Mouse (Mus musculus) cerebellum, postnatal 14 days (tissue): ENCODE measurements around the gene Atp13a5.

Experiments
- DNase-seq, 2 experiments: peaks; one replicate each; pipeline ENCODE4 v3.0.0; 2021; ENCODE audit warnings: mixed read lengths in 2 of 2

Gene Atp13a5

GRCm38 (mm10) chr16:29204875-29205274, 173.7 kb downstream of the Atp13a5 start:
- peak; percentile 32 to 38 for DNase-seq

GRCm38 (mm10) chr16:29201146-29201545, 177.4 kb downstream of the Atp13a5 start:
- DNase-seq: no peak

- no peak for DNase-seq
These were observed 180.1 kb downstream of the Atp13a5 start for GRCm38 (mm10) chr16:29198461-29198860.

GRCm38 (mm10) chr16:29195156-29195555, 183.4 kb downstream of the Atp13a5 start:
- peak in 1 of 2 experiments; percentile 25 for DNase-seq

GRCm38 (mm10) chr16:29193981-29194380, 184.6 kb downstream of the Atp13a5 start:
- DNase-seq: peak; percentile 62 to 77

- peak; percentile 77 to 78 for DNase-seq
These were observed 185.6 kb downstream of the Atp13a5 start for GRCm38 (mm10) chr16:29192911-29193310.
